Mouse (Mus musculus): ENCODE results near the gene Spink8.
A peak's percentile ranks its signal among the peaks of the same experiment; 100 is the strongest.

DNA sequence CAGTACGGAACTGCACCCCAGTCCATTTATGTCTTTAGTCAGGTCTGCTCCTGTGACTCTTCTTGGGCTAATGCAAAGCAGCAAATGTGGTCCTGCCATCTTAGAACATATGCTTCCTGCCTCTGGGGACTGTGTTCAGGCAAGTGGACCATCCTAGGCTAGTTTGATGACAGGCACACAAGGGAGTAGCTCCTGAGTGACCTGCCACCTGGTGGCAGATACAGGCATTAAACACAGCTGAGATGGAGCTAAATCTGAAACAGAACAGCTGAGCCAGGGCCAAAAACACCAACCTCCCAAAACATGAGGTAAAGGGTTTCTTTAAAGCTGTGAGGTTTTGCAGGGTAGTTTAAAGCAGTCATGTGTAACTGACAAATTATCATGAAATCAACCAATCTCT is 14.0 kb upstream of the Spink8 start:
- TF ChIP-seq CTCF (IDR thresholded peaks at IDR 0.05; ENCODE audit: extremely low read depth, insufficient read length, insufficient replicate concordance, low read depth, low read length) (peak; percentile 48; the same call in 1 of the 2 replicates), POLR2A (IDR thresholded peaks at IDR 0.05; ENCODE audit: low read depth, low read length) (no peak)
